In genomic region chr11:98775348-98776051, GRCm38 (mm10) we compare ENCODE assay signal across 8 mouse cellular contexts. TPM values are rescaled to one million over a fixed set of nuclear protein-coding genes. Genes with fewer than 3 reads are reported as not detected.
DNase-seq lines count a peak whose midpoint lies in the region; ATAC-seq and TF ChIP-seq lines count a peak whose summit lies in the region.

No protein-coding gene starts in this region.

- H3K27me3 ChIP-seq in Patski, result no peaks in the 10 kb centered on the region
- H3K27me3 ChIP-seq in hindbrain, embryonic 13.5 days, result no peaks in the 10 kb centered on the region

- peak; percentile 42 for ATAC-seq in Patski
- ATAC-seq in hindbrain, embryonic 13.5 days (ENCODE audit: low FRiP score), result peak; percentile 86

- peaks cover 48% of the 10 kb centered on the region for H3K4me1 ChIP-seq in hindbrain, embryonic 13.5 days (replicated peaks)

- POLR2A ChIA-PET in Patski (lab: Charles Lee), result interaction anchor here (0.8 to 5.1 kb wide), 5 partner anchors 11 to 67 kb away, joined by 3 to 48 read pairs (median 4); partner anchors contain the start of genes Msl1 and Thra

- peak overlapping the region; percentile 62 for H3K27ac ChIP-seq in hindbrain, embryonic 13.5 days

- H3K4me3 ChIP-seq in hindbrain, embryonic 13.5 days, result peak overlapping the region; percentile 44

- no peak for DNase-seq in Patski (ENCODE audit: low read depth, low spot score)
- DNase-seq in cerebellum, postnatal 14 days, result peak; percentile 98 to 99
- peak; percentile 99 to 100 for DNase-seq in frontal cortex, postnatal 14 days (ENCODE audit: low spot score in 2 of 2)
- peak; percentile 100 for DNase-seq in layer of hippocampus, postnatal 36 days
- peak; percentile 100 for DNase-seq in lung, postnatal 36 days
- peak; percentile 98 for DNase-seq in retina, embryonic 14.5 days (ENCODE audit: low spot score)
- DNase-seq in thymus, postnatal 36 days, result peak; percentile 84 to 90

- WGBS in hindbrain, embryonic 13.5 days, result 7% methylated on average over 15 of the region's 15 CpGs

- peak overlapping the region; percentile 66; the same call in 1 of the 2 replicates for H3K9ac ChIP-seq in hindbrain, embryonic 13.5 days

- H3K9me3 ChIP-seq in hindbrain, embryonic 13.5 days, result no peaks in the 10 kb centered on the region

- H3K36me3 ChIP-seq in hindbrain, embryonic 13.5 days, result peaks cover 14% of the 10 kb centered on the region

- CTCF ChIA-PET in Patski (lab: Charles Lee), result interaction anchor here (0.7 to 7.3 kb wide), 3 partner anchors 12 to 66 kb away, joined by 3 to 74 read pairs (median 7); no protein-coding TSS in a partner anchor

- no peak for TF ChIP-seq CTCF in Patski (IDR thresholded peaks at IDR 0.05)

- in situ Hi-C loops in Patski (cut with MboI; ENCODE audit: low pct_unique_long_range_greater_than_20kb), result no loop called here

- H3K4me2 ChIP-seq in hindbrain, embryonic 13.5 days, result peak overlapping the region; percentile 79

RNA-seq across cellular contexts. Expression of gene Nr1d1, which starts 0.4 kb away (rescaled TPM):
- 37.2 TPM for polyA plus RNA-seq in Patski (2021)
- 1.9 and 2.4 TPM in 2 replicates for polyA plus RNA-seq in hindbrain, embryonic 13.5 days (2015; fragmentation: Nextera tagmentation; extraction: Ambion mirVana)
- 10 to 100 TPM; 59.1 to 78.4 TPM for total RNA-seq in layer of hippocampus, postnatal 36 days (2021)

RNA-seq across cellular contexts. Expression of gene Msl1, which starts 19.8 kb away (rescaled TPM):
- 69.9 TPM for polyA plus RNA-seq in Patski (2021)
- 31.5 and 33.0 TPM in 2 replicates for polyA plus RNA-seq in hindbrain, embryonic 13.5 days (2015; fragmentation: Nextera tagmentation; extraction: Ambion mirVana)
- 100 to 1,000 TPM; 185 to 187 TPM for total RNA-seq in layer of hippocampus, postnatal 36 days (2021)

RNA-seq across cellular contexts. Expression of gene Casc3, which starts 29.2 kb away (rescaled TPM):
- polyA plus RNA-seq in Patski (2021), result 39.4 TPM
- polyA plus RNA-seq in hindbrain, embryonic 13.5 days (2015; fragmentation: Nextera tagmentation; extraction: Ambion mirVana), result 48.7 and 50.2 TPM in 2 replicates
- total RNA-seq in layer of hippocampus, postnatal 36 days (2021), result 10 to 100 TPM; 52.2 to 61.2 TPM

RNA-seq across cellular contexts. Expression of gene Thra, which starts 35.1 kb away (rescaled TPM):
- 44.7 TPM for polyA plus RNA-seq in Patski (2021)
- 117 and 122 TPM in 2 replicates for polyA plus RNA-seq in hindbrain, embryonic 13.5 days (2015; fragmentation: Nextera tagmentation; extraction: Ambion mirVana)
- 100 to 1,000 TPM; 956 to 985 TPM for total RNA-seq in layer of hippocampus, postnatal 36 days (2021)

RNA-seq across cellular contexts. Expression of gene Med24, which starts 46.3 kb away (rescaled TPM):
- 47.2 TPM for polyA plus RNA-seq in Patski (2021)
- polyA plus RNA-seq in hindbrain, embryonic 13.5 days (2015; fragmentation: Nextera tagmentation; extraction: Ambion mirVana), result 72.4 and 75.2 TPM in 2 replicates
- total RNA-seq in layer of hippocampus, postnatal 36 days (2021), result 100 to 1,000 TPM; 127 to 140 TPM

Comparison
In these comparisons a context has a peak if more than half of its experiments do, and no peak if none do; other contexts are left out.
1. RNA of gene Nr1d1, which starts 0.4 kb away (polyA plus RNA-seq): 37.2 TPM in Patski (single experiment); 1.9 to 2.4 TPM in hindbrain, embryonic 13.5 days; every median in the first group is over 10 times any median in the second.